Mouse (Mus musculus): Measurements from ENCODE around the gene Adora2b. TPM values are rescaled to one million over a fixed set of nuclear protein-coding genes. Genes with fewer than 3 reads are reported as not detected.
"Not testable (repeated sequence)": the region's sequence is repeated elsewhere in the genome, so short reads cannot be mapped to it uniquely, and the experiment has no call there.

The Adora2b gene
- total RNA-seq, 2 experiments from 2014 or later, result 0.41 to 0.44 TPM

DNA sequence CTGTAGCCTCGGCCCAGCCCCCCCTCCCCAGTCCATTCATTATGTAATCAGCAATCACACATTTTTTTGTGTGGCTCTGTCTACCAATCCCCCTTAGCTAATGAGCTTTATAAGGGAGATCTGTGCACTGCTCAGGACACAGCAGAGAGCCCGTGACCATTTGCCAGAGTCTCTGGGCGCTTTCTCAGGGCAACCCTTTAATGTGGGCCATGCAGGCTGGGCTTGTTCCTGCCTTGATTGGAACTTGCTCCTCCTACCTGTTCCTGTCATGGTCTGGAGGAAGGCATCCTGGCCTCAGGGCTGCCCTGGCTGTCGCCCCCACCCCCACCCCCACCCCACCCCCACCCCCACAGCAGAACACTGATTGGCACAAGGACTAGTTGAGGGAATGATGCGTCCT, 10.4 kb downstream of the Adora2b start:
- DNase-seq, result no peak
- intact Hi-C loops (cut with DNase I), result no loop called here

DNA sequence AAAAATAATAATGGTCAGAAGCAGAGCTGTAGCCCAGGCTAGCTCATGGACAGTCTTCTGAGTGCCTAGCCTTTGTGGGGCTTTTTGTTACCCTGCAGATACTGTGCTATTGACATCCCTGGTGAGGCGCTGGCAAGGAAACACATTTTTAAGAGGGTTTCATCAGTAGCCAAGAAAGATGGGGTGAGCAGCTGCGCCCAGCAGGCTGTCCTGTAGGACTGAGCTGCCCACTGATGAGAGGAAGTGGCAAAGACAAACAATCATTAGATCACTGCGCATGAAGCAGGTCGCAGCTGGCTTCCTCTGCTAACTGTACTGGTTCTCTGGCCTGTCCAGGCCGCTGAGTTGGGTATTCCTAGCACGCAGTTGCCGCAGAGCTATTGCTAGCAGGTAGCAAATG, 14.8 kb downstream of the Adora2b start:
- DNase-seq, result no peak
- intact Hi-C loops (cut with DNase I), result no loop called here

- DNase-seq, result no peak
- intact Hi-C loops (cut with DNase I), result no loop called here
These were observed 15.2 kb downstream of the Adora2b start for GRCm38 (mm10) chr11:62264018-62264417.

DNA sequence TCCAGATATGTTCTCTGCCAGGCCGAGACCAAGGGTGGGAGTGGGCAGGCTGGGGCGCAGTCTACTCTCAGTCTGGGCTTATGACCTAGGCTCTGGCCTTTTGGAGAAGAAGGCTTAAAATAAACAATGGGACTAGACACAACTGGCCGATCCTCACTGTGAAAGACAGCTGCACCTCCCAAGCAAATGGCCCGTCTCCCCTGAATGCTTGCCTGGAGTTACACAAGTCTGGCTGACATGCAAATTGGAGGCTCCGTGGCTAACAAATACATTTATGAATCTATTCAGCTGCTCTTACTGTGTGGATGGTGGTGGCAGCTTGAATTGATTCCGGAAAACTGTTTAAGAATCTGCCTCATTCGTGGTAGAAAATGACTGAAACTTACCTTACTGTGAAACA, 16.9 kb downstream of the Adora2b start:
- DNase-seq, result no peak
- intact Hi-C loops (cut with DNase I), result no loop called here

DNA sequence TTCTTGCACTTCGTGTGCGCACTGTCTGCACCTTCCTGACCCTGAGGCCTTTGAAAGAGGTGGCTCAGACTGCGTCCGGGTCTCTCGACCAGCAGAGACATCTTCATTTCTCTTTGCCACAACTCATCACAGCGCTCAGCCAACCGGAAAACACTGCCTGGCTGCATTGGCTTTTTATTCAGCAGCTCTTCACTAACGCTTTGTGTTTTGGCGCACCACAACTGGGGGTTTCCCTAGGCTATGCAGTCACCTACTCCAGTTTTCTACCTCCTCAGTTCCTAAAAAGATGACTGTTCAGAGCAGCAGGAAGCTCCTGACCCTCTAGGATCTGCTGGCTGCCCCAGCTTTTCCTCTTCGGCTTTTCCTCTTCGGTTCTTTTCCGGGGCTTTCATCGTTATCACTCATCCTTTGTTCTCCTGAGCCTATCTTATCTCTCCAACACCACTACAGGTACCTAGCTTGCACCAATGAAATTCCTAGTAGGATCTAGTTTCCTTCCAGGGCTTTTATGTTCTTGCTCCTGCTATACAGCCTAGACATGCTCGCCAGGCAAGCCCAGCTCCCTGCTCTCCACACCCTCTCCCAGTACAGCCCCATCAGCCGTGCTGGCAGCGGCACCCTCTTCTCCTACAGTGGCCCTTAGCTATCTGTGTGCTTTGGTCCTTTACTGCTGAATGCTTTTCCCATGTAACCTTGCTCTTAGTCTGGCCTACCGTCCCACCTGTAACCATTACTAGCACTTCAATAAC, 17.9 kb downstream of the Adora2b start:
- no peak for DNase-seq
- intact Hi-C loops (cut with DNase I), result no loop called here

DNA sequence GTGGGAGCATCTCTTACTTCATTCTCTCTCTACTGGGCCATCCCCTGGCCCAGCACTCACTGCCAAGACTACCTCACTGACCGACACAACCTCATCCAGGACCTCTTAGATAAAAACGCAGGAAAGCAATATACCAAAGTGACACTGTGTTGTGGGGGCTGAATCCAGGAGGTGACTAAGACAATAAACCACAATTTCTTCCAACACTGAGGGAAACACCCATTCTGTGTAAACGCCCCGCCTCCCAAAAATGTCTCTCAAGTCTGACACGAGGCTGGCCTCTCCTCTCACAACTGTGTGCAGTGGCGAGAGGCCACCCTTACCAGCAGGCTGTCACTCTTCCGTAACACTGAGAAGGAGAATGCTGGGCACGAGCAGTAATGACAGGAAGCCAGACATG, 19.6 kb downstream of the Adora2b start:
- no peak for DNase-seq
- intact Hi-C loops (cut with DNase I), result no loop called here

DNA sequence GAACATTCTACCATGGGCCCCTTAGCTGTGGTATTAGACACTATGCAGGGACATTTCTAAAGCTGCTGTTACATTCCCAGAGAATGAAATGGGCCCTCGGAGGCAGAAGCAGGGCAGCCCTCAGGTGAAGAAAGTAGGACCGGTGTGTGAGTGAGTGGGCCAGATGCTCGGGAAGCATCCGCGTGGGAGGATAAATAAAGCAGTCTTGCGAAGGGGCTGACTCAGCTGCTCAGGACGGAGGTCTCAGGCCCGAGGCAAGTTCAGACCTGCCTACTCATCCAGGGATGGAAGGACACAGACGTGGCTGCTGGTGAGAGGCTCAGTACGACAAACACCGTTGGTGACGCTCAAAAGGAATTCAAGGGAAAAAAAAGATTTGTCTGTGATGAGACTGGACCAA, 20.3 kb downstream of the Adora2b start:
- intact Hi-C loops (cut with DNase I), result no loop called here
- DNase-seq, result no peak

DNA sequence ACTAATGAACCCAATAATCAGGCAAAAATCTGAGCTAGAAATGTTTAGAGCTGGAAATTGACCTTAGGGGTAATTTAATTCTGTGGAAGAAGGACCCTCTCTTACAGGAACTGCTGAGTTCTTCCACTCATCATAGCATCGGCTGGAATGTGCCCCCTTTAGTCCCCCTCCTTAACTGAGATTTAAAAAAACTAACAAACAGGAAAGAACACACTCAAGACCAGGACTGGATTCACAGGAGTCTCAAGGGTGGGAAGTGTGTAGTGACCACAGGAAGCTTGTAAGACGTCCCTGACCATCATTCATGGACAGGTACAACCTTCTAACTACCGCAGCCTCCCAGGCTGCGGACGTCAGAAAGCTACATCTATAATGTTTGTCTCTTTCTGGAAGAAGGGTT, 22.1 kb downstream of the Adora2b start:
- no peak for DNase-seq
- intact Hi-C loops (cut with DNase I), result no loop called here

- no peak for DNase-seq
- intact Hi-C loops (cut with DNase I), result no loop called here
These were observed 28.3 kb downstream of the Adora2b start for GRCm38 (mm10) chr11:62277086-62277485.

DNA sequence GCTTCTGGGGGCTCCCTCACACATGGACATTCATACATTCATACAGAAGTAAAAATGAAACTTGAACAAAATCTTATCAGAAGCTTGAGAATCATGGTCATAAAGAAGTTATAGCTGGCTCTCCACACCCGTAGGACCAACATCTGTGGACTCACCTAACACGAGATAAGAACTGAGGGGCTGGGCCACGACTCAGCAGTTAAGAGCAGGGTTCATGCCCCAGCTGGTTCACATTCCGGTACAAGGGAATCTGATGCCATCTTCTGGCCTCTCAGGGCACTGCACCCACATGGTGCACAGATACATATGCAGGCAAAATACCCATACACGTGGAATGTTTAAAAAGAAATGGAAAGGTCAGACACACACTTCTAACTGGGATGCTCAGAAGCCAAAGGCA, 29.2 kb downstream of the Adora2b start:
- DNase-seq, result peak; percentile 33 to 57
- intact Hi-C loops (cut with DNase I), result no loop called here

- DNase-seq, result peak; percentile 90
These were observed 32.2 kb downstream of the Adora2b start, which contains the start of the genes Zswim7 and Ttc19 for GRCm38 (mm10) chr11:62280675-62281600. Gene Zswim7, minus strand, starts transcription at chr11:62281375. Gene Ttc19, plus strand, starts transcription at chr11:62281473.

GRCm38 (mm10) chr11:62281601-62281997, 32.8 kb downstream of the Adora2b start:
- intact Hi-C loops (cut with DNase I), result loop anchor here (1.0 to 2.0 kb wide), 2 partner anchors 154 to 233 kb away; no protein-coding TSS in a partner anchor
- no peak for DNase-seq

More at GRCm38 (mm10) chr11:62280675-62281600, 32.2 kb downstream of the Adora2b start, which contains the start of the genes Zswim7 and Ttc19:
- intact Hi-C loops (cut with DNase I), result loop anchor here (1.0 to 2.0 kb wide), 2 partner anchors 154 to 232 kb away; no protein-coding TSS in a partner anchor

DNA sequence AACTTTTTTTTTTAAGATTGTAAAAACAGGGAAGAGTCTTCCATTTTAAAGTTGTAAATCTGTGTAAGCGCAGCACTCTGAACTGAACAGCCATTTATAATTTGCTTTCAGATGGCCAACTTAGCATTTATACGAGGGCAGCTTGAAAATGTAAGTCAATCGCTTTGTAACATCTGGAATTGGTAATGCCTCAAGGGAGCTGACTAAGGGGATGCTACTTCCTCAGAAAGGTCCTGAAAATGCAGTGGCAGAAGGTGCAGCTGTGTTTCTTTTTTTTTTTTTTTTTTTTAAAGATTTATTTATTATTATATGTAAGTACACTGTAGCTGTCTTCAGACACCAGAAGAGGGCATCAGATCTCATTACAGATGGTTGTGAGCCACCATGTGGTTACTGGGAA, 35.2 kb downstream of the Adora2b start:
- DNase-seq; intact Hi-C loops (cut with DNase I): not testable (repeated sequence)

GRCm38 (mm10) chr11:62285020-62285419, 36.2 kb downstream of the Adora2b start:
- intact Hi-C loops (cut with DNase I), result no loop called here
- DNase-seq, result no peak

GRCm38 (mm10) chr11:62287700-62288099, 38.9 kb downstream of the Adora2b start:
- intact Hi-C loops (cut with DNase I), result no loop called here
- DNase-seq, result no peak

DNA sequence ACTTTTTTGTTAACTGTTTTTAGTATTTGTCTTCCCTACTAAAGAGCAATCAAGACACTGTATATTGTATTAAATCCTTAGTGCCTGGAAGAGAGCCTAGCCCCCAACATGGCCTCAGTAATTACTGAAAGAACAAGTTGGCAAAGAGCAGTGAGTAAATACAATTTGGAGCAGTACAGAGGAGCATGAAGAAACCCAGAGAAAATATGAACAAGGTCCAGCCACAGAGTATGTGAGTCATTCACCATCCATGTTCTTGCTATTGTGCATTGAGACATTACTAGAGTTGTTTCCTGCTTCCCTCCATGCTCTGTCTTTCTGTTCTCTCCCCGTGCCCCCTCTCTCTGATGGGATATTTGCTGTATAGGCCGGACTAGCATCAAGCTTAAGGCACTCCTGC, 45.3 kb downstream of the Adora2b start:
- intact Hi-C loops (cut with DNase I), result no loop called here
- no peak for DNase-seq

- intact Hi-C loops (cut with DNase I), result no loop called here
- no peak for DNase-seq
These were observed 50.1 kb downstream of the Adora2b start for GRCm38 (mm10) chr11:62298883-62299282.

DNA sequence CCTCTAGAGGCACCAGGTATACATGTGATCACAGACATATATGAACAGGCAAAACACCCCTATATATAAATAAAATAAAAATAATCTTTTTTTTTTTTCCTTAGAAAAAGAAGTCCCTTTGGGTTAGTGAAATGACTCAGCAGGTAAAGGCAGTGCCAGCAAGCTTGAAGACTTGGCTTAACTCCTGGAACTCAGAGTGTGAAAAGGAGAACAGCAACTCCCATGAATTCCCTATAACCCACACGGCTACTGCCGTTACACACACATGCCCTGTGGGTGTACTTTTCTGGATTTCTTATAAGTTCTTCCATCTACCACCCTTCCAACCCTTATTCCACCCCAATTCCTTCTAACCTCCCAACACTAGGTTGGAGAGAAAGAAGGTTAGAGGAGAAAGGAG, 57.1 kb downstream of the Adora2b start:
- intact Hi-C loops (cut with DNase I), result no loop called here
- no peak for DNase-seq

DNA sequence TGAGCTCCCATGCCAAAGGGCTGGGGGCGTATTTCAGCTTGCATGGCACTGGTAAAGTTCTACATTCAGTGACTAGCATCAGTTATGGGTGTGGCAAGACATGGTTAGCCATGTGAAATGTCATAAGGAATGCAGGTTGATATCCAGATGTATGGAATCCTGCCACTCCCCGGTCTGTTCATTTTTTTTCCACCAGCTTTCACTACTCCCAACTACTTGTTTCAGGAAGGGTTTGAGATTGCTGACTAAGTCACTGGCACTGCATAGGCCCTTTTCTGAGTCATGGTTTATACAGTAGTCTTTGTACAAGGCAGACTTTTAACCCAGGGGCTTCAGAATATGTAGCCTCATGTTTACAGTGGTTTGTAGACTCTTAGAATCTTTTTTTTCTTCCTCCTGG, 60.5 kb downstream of the Adora2b start:
- intact Hi-C loops (cut with DNase I), result no loop called here
- no peak for DNase-seq

DNA sequence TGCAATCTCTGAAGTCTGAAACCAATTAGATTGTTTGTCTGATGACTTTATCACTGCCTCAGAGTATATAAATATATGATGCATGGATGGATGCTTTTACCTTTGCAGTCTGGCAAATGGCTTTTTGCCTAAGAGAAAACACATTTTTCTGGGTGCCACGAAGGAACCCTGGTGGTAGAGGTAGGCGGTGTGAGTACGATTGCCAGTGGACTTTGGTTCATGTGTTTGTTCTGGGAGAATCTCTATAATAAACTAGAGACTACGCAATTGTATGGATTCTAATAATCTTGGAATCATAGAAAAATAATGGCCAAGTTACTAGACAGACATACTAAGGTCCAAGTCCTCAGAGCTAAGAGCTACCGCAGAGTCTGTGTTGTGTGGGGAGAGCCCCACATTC, 66.2 kb downstream of the Adora2b start:
- DNase-seq, result no peak
- intact Hi-C loops (cut with DNase I), result no loop called here

All from gastrocnemius, postnatal 36 days (tissue).